Mouse (Mus musculus): ENCODE results near the gene Rtraf. TPM values are rescaled to one million over a fixed set of nuclear protein-coding genes. Genes with fewer than 3 reads are reported as not detected.

Rtraf gene
- polyA plus RNA-seq, 1 experiment from 2014 or later = 138 TPM

DNA sequence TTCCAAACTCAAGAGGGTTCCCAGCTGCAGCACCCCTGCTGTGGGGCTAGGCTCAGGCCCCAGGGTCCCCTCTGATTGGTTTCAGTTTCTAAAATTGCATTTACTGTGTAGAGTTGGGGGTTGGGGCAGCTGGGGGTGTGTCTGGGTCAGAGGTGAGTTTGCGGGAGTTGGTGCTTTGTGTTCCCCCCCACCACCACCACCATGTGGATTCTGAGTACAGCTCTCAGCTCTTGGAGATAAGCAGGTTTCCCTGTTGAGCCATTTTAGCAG lies 57.3 kb downstream of the Rtraf start:
- Histone ChIP-seq H3K9ac (ENCODE audit: low read depth, low read length) (no peak overlapping the region), H3K4me3 (ENCODE audit: low read depth, low read length) (no peak overlapping the region), H3K9me3 (replicated peaks; ENCODE audit: control insufficient read depth, low read length, poor library complexity, severe bottlenecking) (no peaks in the 10 kb centered on the region), H3K4me1 (ENCODE audit: control insufficient read depth, insufficient read depth, low read length) (no peaks in the 10 kb centered on the region), H3K36me3 (ENCODE audit: control insufficient read depth, insufficient read depth, low read length) (no peaks in the 10 kb centered on the region), H3K27me3 (ENCODE audit: control insufficient read depth, insufficient read depth, low read depth, low read length) (no peaks in the 10 kb centered on the region), H3K27ac (ENCODE audit: low read length) (no peak overlapping the region), H3K4me2 (ENCODE audit: low read length) (no peak overlapping the region)
- 20% methylated on average over 1 of the region's 1 CpGs for WGBS
- no peak for ATAC-seq

DNA sequence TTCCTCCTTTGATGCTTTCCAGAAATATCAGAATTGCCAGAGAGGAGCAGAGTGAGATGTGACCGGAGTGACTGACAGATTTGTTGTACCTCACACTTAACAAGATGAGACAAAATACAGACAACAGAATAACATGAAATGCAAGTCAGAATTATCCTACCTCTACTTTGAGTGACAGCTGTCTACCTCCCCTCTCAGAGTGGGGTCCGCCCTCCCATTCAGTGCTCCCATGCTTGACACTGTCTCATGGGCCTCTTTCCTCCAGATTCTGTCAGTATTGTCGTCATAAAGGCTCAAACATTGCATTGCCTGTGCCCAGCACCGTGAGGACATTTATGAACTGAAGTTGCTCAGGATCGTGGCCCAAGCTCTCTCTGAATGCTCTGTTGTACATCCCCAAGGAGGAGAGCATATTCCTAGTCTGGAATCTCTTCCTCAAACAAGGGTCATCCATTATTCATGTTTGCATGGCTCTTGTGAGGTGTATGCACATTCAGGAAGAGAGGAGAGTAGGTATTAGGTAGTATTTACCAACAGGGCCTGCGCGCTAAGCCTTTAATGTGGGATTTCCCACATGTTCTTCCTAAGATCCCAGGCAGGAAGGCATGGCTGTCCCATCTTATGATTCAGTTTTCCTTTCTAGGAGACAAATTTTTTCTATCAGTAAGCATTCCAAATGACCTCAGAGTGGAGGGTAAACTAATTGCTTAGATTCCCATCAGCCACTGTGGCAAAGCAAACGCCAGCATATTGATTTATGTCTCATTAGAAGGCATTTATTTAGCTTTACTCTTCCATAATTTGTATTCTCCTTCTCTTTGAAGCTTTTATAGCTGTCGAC lies 57.9 kb downstream of the Rtraf start:
- Histone ChIP-seq H3K36me3 (ENCODE audit: control insufficient read depth, insufficient read depth, low read length) (no peaks in the 10 kb centered on the region), H3K9me3 (replicated peaks; ENCODE audit: control insufficient read depth, low read length, poor library complexity, severe bottlenecking) (no peaks in the 10 kb centered on the region), H3K9ac (ENCODE audit: low read depth, low read length) (no peak overlapping the region), H3K4me3 (ENCODE audit: low read depth, low read length) (no peak overlapping the region), H3K27me3 (ENCODE audit: control insufficient read depth, insufficient read depth, low read depth, low read length) (no peaks in the 10 kb centered on the region), H3K4me2 (ENCODE audit: low read length) (no peak overlapping the region), H3K27ac (ENCODE audit: low read length) (no peak overlapping the region), H3K4me1 (ENCODE audit: control insufficient read depth, insufficient read depth, low read length) (no peaks in the 10 kb centered on the region)
- WGBS = 60% methylated on average over 9 of the region's 9 CpGs
- 0 out of 2 replicates have a peak, but pooled peaks have one; percentile 36 for ATAC-seq

DNA sequence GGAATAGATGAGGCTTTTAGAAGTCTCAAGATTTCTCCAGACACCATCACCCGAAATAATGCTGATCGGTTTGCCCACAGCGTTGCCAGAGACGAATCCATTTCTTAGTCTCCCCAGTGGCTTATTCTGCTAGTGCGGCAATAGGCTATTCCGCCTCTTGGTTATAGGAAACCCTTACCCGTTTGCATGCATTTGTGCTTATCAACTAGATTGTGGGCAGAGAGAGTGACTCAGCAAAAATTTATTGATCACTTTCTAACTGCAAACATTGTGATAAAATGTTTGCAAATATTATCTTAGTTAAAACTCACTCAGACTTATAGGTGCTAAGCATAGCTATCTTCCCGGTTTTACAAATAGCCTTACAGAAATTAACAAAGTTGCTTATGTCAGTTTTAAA lies 59.3 kb downstream of the Rtraf start:
- H3K4me3 ChIP-seq (ENCODE audit: low read depth, low read length) = no peak overlapping the region
- H3K4me2 ChIP-seq (ENCODE audit: low read length) = no peak overlapping the region
- H3K27me3 ChIP-seq (ENCODE audit: control insufficient read depth, insufficient read depth, low read depth, low read length) = no peaks in the 10 kb centered on the region
- no peak overlapping the region for H3K9ac ChIP-seq (ENCODE audit: low read depth, low read length)
- H3K36me3 ChIP-seq (ENCODE audit: control insufficient read depth, insufficient read depth, low read length) = no peaks in the 10 kb centered on the region
- no peaks in the 10 kb centered on the region for H3K4me1 ChIP-seq (ENCODE audit: control insufficient read depth, insufficient read depth, low read length)
- WGBS = 75% methylated on average over 8 of the region's 8 CpGs
- ATAC-seq = no peak
- no peak overlapping the region for H3K27ac ChIP-seq (ENCODE audit: low read length)
- no peaks in the 10 kb centered on the region for H3K9me3 ChIP-seq (replicated peaks; ENCODE audit: control insufficient read depth, low read length, poor library complexity, severe bottlenecking)

DNA sequence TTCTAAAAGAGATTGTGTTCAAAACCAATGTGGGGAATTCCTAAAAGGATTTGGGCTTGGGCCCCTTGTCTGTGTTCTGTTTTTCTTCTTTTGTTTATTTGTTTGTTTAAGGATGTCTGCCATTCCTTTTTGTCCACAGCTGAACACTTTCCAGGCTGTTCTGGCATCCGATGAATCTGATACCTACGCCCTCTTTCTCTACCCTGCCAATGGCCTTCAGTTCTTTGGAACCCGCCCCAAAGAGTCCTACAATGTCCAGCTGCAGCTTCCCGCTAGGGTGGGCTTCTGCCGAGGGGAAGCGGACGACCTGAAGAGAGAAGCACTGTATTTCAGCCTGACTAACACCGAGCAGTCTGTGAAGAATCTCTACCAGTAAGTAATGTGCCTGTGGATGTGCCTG lies 60.1 kb downstream of the Rtraf start:
- Histone ChIP-seq H3K9me3 (replicated peaks; ENCODE audit: control insufficient read depth, low read length, poor library complexity, severe bottlenecking) (no peaks in the 10 kb centered on the region), H3K4me2 (ENCODE audit: low read length) (no peak overlapping the region), H3K27me3 (ENCODE audit: control insufficient read depth, insufficient read depth, low read depth, low read length) (no peaks in the 10 kb centered on the region; the same call in 1 of the 2 replicates), H3K36me3 (ENCODE audit: control insufficient read depth, insufficient read depth, low read length) (no peaks in the 10 kb centered on the region), H3K4me1 (ENCODE audit: control insufficient read depth, insufficient read depth, low read length) (no peaks in the 10 kb centered on the region), H3K27ac (ENCODE audit: low read length) (no peak overlapping the region), H3K9ac (ENCODE audit: low read depth, low read length) (no peak overlapping the region), H3K4me3 (ENCODE audit: low read depth, low read length) (no peak overlapping the region)
- ATAC-seq = no peak
- 53% methylated on average over 8 of the region's 8 CpGs for WGBS

DNA sequence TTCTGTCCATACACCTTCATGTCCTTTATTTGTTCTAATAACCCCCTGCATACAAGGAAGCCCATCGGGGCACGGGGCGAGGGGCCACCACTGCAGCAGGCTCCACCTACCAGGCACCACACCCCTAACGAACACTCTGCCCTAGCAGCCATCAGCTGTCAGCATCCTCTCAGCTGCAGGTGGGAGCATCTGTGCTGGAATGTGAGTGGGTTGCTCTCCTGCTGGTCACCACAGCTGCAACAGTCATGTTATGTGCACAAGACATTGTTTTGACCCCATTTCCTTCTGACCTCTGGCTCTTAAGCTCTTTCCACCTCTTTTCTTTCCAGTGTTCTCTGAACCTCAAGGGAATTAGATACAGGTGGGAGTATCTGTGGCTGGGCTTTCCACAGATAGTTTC lies 61.6 kb downstream of the Rtraf start:
- no peaks in the 10 kb centered on the region; the same call in 1 of the 2 replicates for H3K27me3 ChIP-seq (ENCODE audit: control insufficient read depth, insufficient read depth, low read depth, low read length)
- no peak overlapping the region for H3K9ac ChIP-seq (ENCODE audit: low read depth, low read length)
- no peak overlapping the region for H3K27ac ChIP-seq (ENCODE audit: low read length)
- H3K4me1 ChIP-seq (ENCODE audit: control insufficient read depth, insufficient read depth, low read length) = no peaks in the 10 kb centered on the region
- H3K9me3 ChIP-seq (replicated peaks; ENCODE audit: control insufficient read depth, low read length, poor library complexity, severe bottlenecking) = no peaks in the 10 kb centered on the region
- H3K4me3 ChIP-seq (ENCODE audit: low read depth, low read length) = no peak overlapping the region
- H3K36me3 ChIP-seq (ENCODE audit: control insufficient read depth, insufficient read depth, low read length) = no peaks in the 10 kb centered on the region
- ATAC-seq = no peak
- WGBS = 61% methylated on average over 4 of the region's 4 CpGs
- H3K4me2 ChIP-seq (ENCODE audit: low read length) = no peak overlapping the region

Other genes with a start within 250 kb of the Rtraf start
- 5.8 and 6.3 TPM in 2 replicates for gene Gm2237, start 238.7 kb downstream of the Rtraf start, polyA plus RNA-seq (2015; fragmentation: Nextera tagmentation; extraction: Ambion mirVana)
- gene Gm5458, start 221.2 kb downstream of the Rtraf start, polyA plus RNA-seq (2015; fragmentation: Nextera tagmentation; extraction: Ambion mirVana) = not detected in 2 replicates
- 28.2 and 31.6 TPM in 2 replicates for gene Nid2, start 72.6 kb downstream of the Rtraf start, polyA plus RNA-seq (2015; fragmentation: Nextera tagmentation; extraction: Ambion mirVana)
- gene Gng2, start 153.8 kb upstream of the Rtraf start, polyA plus RNA-seq (2015; fragmentation: Nextera tagmentation; extraction: Ambion mirVana) = 479 and 480 TPM in 2 replicates